Mouse (Mus musculus) ES-CJ7 (cell line): Measurements from ENCODE around the gene Esp34.

Experiments
- DNase-seq: peaks from one replicate; pipeline ENCODE4 v3.0.0; 2011; ENCODE audit warnings: low read depth, low spot score

The Esp34 gene

DNA sequence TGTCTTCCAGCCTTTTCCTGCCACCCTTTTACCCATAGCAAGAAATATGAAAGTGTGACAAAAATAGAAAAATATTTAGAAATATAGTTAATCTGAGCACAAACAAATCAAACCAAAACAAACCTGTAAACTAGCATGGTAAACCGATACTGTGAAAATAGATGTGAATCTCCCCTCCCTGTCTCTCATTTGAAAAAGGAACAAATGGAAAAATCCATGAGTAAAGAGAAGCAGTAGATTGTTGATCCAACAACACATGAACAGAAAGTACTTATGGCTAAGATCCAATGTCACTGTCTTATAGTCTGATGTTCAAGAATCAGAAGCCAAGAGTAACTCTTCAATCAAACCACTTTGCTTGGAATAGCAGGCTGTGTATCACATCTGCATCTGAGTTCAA, at the start of gene Esp34:
Gene Esp34, plus strand, starts transcription at position 301 of the 400 bp plus-strand sequence.
- no peak for DNase-seq

DNA sequence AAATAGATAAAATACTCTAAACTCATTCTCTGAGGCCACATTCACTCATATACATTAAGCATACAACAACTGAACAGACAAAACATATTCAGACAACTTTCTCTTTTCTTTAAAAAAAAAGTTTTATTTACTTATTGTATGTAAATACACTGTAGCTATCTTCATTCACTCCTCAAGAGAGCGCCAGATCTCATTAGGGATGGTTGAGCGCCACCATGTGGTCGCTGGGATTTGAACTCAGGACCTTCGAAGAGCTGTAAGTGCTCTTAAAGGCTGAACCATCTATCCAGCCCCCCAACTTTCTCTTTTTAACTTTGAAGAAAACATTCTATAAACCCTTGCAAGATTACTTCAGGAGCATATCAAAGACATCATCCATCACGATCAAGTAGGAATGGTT, 8.5 kb downstream of the Esp34 start:
- DNase-seq: peak; percentile 49
